Mouse (Mus musculus) stomach, embryonic 16.5 days (tissue): ENCODE measurements around the gene Wdtc1. TPM values are rescaled to one million over a fixed set of nuclear protein-coding genes. Genes with fewer than 3 reads are reported as not detected.

Source experiments
- ATAC-seq: fragments of 200-750 bp; cut with Nextera tagmentation; 2 replicates; pipeline ENCODE4 v1.8.0; 2017; ENCODE audit warnings: moderate number of reproducible peaks, moderate TSS enrichment; ENCODE audit not compliant: insufficient read depth, low FRiP score
- H3K27ac ChIP-seq: fragments of 300-500 bp; sonication (generic); 2 replicates; pipeline ENCODE4 v1.5.1; 2014; ENCODE audit warnings: low read length
- H3K27me3 ChIP-seq: fragments of 300-500 bp; sonication (generic); 2 replicates; pipeline ENCODE4 v1.6.1; 2014; ENCODE audit warnings: low read length, control low read depth, mixed read lengths; ENCODE audit not compliant: control insufficient read depth, insufficient read depth
- H3K36me3 ChIP-seq: fragments of 300-500 bp; sonication (generic); 2 replicates; pipeline ENCODE4 v1.6.1; 2014; ENCODE audit warnings: low read length; ENCODE audit not compliant: control insufficient read depth, insufficient read depth
- H3K4me1 ChIP-seq: fragments of 300-500 bp; sonication (generic); 2 replicates; pipeline ENCODE4 v1.6.1; 2014; ENCODE audit warnings: low read length, control low read depth, mixed read lengths; ENCODE audit not compliant: control insufficient read depth, insufficient read depth
- H3K4me2 ChIP-seq: fragments of 300-500 bp; sonication (generic); 2 replicates; pipeline ENCODE4 v1.6.1; 2014; ENCODE audit warnings: low read depth, low read length, mixed read lengths
- H3K4me3 ChIP-seq: fragments of 300-500 bp; sonication (generic); replicated peaks from 2 replicates; pipeline ENCODE4 v1.5.1; 2014; ENCODE audit warnings: mild to moderate bottlenecking, low read length
- H3K9ac ChIP-seq: fragments of 300-500 bp; sonication (generic); 2 replicates; pipeline ENCODE4 v1.6.1; 2014; ENCODE audit warnings: low read length
- H3K9me3 ChIP-seq: fragments of 300-500 bp; sonication (generic); replicated peaks from 2 replicates; pipeline ENCODE4 v1.6.1; 2016; ENCODE audit warnings: low read length, control low read depth; ENCODE audit not compliant: control insufficient read depth
- WGBS: fragments of 180-500 bp; shearing (Covaris S2); extraction: QIAGEN DNeasy Blood & Tissue Kit; methylation state at CpG from one replicate; pipeline ENCODE4 v1.1.7; 2014; 5-methylcytosine and 5-hydroxymethylcytosine counted together
- polyA plus RNA-seq: library from polyadenylated mRNA; unstranded; fragments of >200 nt; fragmentation: Nextera tagmentation; extraction: Ambion mirVana; gene quantifications from 2 replicates; pipeline ENCODE4 v1.2.1, GENCODE M21; 2015

Wdtc1 gene
- polyA plus RNA-seq, 1 experiment from 2014 or later, result 14.8 TPM

DNA sequence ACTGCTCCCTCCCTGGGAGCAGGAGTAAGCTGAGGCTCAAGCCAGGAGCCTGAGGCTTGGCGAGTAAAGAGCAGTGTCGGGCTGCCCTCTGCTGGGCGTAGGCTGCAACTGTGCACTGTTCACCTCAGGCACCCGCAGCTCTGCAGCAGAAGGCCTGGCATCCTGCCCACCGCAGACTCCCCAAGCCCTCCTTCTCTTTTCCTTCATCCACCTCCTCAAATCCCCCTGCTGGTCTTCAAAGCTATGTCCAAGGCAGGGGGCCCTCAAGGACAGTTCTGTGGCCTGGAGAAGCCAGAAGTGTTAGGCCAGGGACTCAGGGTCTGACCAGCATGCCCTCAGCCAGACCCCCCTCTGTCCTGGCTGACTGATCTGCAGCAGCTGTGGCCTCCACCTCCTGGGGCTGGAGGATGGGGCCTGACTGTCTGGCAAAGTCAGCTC, 55.5 kb downstream of the Wdtc1 start:
- Histone ChIP-seq H3K9ac (peak overlapping the region; percentile 19; the same call in 1 of the 2 replicates), H3K4me3 (no peak overlapping the region), H3K4me1 (peaks cover 27% of the 10 kb centered on the region), H3K36me3 (peaks cover 13% of the 10 kb centered on the region), H3K4me2 (no peak overlapping the region), H3K27me3 (no peaks in the 10 kb centered on the region), H3K9me3 (no peaks in the 10 kb centered on the region), H3K27ac (peak overlapping the region; percentile 8; the same call in 1 of the 2 replicates)
- WGBS, result 5% methylated on average over 5 of the region's 5 CpGs
- ATAC-seq, result peak; percentile 83

DNA sequence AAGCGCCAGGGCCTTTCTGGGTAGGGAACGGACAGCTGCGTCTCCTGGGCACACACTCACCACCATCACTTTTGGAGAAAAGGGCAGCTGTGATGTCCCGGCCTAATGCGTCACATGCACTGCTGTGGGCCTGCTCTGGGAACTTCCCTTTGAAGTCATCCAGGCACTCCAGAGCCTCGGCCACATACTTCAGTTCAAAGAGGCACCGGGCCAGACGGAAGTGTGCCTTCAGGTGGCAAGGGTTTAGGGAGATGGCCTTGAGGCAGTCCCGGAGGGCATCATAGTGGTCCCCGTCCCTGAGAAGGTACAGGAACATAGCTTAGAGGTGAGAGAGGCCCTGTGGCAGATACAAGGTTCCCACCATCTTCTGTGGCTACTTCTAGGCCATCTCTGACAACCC, 55.9 kb downstream of the Wdtc1 start:
- Histone ChIP-seq H3K36me3 (peaks cover 13% of the 10 kb centered on the region), H3K27ac (0 out of 2 replicates have a peak overlapping the region, but pooled peaks have one; percentile 8), H3K9ac (peak overlapping the region; percentile 19; the same call in 1 of the 2 replicates), H3K4me2 (no peak overlapping the region), H3K9me3 (no peaks in the 10 kb centered on the region), H3K4me3 (no peak overlapping the region), H3K27me3 (no peaks in the 10 kb centered on the region), H3K4me1 (peaks cover 28% of the 10 kb centered on the region)
- 68% methylated on average over 10 of the region's 10 CpGs for WGBS
- ATAC-seq, result no peak

DNA sequence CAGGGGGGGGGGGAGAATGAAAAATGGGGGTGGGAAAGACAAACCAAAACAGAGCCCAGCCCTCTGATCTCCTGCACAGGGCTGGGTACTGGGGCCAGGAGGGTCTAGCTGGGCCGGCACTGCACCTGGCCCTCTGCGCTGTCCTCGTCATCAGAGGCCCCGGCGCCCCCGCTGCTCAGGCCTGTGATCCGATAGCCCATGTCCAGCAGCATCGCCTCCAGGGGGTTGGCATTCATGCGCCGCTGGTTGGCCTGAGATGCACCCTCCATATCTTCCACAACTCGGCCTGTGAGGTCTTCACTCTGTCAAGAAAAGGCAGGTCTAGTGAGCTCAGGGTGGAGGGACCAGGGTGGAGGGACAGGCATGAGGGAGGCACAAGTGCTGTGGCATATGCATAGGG, 59.2 kb downstream of the Wdtc1 start:
- Histone ChIP-seq H3K36me3 (peaks cover 4% of the 10 kb centered on the region; the same call in 1 of the 2 replicates), H3K9ac (no peak overlapping the region), H3K4me3 (no peak overlapping the region), H3K27me3 (no peaks in the 10 kb centered on the region), H3K4me1 (peaks cover 23% of the 10 kb centered on the region), H3K27ac (no peak overlapping the region), H3K9me3 (no peaks in the 10 kb centered on the region), H3K4me2 (no peak overlapping the region)
- ATAC-seq, result no peak
- WGBS, result 64% methylated on average over 11 of the region's 11 CpGs

DNA sequence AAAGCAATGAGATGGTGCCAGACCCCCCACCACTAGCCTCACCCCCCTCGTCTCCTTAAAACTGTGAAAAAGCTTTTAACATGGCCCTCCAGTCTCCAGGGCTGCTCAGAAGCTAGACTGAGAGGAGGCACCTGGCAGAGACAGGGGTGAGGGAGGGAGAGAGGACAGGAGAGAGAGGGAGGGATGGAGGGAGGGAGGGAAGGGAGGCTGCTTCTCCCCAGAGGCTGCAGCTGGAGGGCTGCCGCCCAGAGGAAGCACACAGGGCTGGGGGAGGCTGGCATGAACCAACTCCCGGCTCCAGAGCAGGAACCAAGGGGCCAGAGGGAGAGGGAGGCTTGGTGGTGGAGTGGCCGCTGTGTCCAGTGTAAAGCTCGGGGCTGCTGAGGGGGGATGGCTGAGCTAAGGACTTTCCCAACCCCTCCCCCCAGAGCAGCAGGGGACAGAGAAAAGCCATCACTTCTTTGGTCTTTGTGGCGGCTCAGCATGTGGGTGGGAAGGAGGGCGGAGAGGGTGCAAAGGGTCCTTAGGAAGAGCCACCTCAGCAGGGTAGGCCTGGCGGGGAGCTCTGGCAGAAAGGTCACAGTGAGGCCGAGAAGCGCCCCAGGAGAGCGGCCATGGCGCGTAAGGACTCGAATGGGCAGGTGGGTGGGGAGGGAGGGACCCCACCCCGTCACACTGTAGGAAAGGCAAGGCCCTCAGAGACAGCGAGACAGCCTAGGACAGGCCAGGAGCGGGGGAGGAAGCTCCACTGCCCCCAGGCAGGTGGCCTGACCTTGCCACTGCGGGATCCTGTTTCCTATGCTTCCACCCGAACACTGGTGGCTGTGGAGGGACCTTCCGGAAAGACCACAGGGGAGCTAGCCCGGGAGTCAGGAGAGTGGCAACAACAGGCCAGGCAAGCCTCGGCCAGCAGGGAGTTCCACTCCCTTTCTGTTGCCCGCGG, 60.1 kb downstream of the Wdtc1 start:
- Histone ChIP-seq H3K9ac (peak overlapping the region; percentile 42; the same call in 1 of the 2 replicates), H3K4me1 (peaks cover 17% of the 10 kb centered on the region), H3K27ac (no peak overlapping the region; the same call in 1 of the 2 replicates)

DNA sequence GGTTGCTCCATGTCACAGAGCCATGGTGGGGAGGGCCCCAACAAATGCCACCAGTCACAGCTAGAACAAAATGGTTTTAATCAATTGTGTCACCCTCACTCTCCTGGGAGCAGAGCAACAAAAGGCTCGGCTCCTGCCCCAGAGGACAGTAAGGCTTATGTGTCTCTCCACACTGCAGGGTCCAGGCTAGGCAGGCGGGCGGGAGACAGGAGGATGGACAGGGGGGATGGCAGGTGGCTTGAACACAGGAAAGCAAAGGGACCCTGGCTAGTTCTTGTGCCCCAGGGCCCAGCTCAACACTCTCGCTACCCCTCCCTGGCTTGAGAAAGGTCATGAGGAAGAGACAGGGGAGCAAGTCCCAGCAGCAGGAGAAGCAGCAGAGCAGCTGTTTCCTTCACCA, 60.9 kb downstream of the Wdtc1 start:
- H3K9ac ChIP-seq, result no peak overlapping the region
- no peak for ATAC-seq
- H3K36me3 ChIP-seq, result peaks cover 4% of the 10 kb centered on the region; the same call in 1 of the 2 replicates
- H3K4me1 ChIP-seq, result peaks cover 11% of the 10 kb centered on the region
- WGBS, result 83% methylated on average over 4 of the region's 4 CpGs
- H3K27me3 ChIP-seq, result no peaks in the 10 kb centered on the region
- no peaks in the 10 kb centered on the region for H3K9me3 ChIP-seq
- no peak overlapping the region for H3K4me3 ChIP-seq
- no peak overlapping the region for H3K27ac ChIP-seq
- no peak overlapping the region for H3K4me2 ChIP-seq

More for the DNA sequence above, 60.1 kb downstream of the Wdtc1 start:
- H3K4me3 ChIP-seq, result no peak overlapping the region
- H3K4me2 ChIP-seq, result no peak overlapping the region
- peaks cover 4% of the 10 kb centered on the region; the same call in 1 of the 2 replicates for H3K36me3 ChIP-seq
- no peaks in the 10 kb centered on the region for H3K9me3 ChIP-seq
- peak; percentile 68 for ATAC-seq
- 38% methylated on average over 24 of the region's 24 CpGs for WGBS
- H3K27me3 ChIP-seq, result no peaks in the 10 kb centered on the region

DNA sequence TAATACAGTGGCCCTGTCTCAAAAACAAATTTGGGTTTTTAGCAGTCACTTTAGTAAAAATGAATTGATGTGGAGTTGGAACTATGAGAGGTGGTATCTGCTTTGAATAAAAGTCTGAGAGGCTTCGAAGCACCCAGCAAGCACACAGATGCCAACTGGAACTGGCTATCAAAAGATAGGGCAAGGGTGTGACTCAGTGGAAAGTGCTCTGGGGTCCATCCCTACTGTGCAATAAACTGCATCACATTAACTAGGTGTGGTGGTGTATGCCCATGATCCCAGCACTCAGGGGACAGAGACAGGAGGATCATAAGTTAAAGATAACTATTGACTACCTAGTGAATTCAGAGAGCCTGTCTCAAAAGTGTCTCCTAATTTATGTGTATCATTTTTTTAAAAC, 62.0 kb downstream of the Wdtc1 start:
- H3K4me1 ChIP-seq, result peaks cover 11% of the 10 kb centered on the region
- no peak overlapping the region for H3K9ac ChIP-seq
- H3K27ac ChIP-seq, result no peak overlapping the region
- no peak overlapping the region for H3K4me2 ChIP-seq
- H3K9me3 ChIP-seq, result no peaks in the 10 kb centered on the region
- H3K4me3 ChIP-seq, result no peak overlapping the region
- H3K36me3 ChIP-seq, result peaks cover 3% of the 10 kb centered on the region; the same call in 1 of the 2 replicates
- WGBS, result 90% methylated on average over 1 of the region's 1 CpGs
- ATAC-seq, result no peak
- H3K27me3 ChIP-seq, result no peaks in the 10 kb centered on the region

DNA sequence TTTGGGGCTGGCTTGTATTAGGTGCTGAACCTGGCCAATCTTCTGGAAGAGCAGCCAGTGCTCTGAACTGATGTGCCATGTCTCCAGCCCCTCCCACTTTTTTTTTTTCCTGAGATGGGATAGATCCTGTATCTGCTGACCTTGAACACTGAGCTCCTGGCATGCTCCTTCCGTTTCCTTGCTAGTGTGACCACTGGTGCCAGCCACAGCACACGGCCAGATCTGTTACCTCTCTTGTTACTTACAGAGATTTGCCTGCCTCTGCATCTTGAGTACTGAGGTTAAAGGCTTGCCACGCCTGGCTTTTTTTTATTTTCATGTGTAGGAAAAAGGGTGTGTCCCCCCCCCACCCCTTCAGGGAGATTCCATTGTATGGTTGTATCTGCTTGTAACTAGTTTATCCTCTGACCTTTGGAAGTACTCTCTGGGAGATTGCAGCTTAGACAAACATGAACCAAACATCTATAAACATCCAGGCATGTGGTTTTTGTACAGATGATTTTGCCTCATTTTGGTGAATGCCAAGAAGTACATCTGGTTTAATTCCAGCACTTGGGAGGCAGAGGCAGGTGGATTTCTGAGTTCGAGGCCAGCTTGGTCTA, 66.7 kb downstream of the Wdtc1 start:
- H3K4me3 ChIP-seq, result no peak overlapping the region
- ATAC-seq, result no peak
- H3K27me3 ChIP-seq, result no peaks in the 10 kb centered on the region
- WGBS, result 82% methylated on average over 4 of the region's 4 CpGs
- no peak overlapping the region for H3K27ac ChIP-seq
- no peak overlapping the region for H3K4me2 ChIP-seq
- H3K4me1 ChIP-seq, result peaks cover 13% of the 10 kb centered on the region
- no peaks in the 10 kb centered on the region for H3K36me3 ChIP-seq
- H3K9me3 ChIP-seq, result no peaks in the 10 kb centered on the region
- H3K9ac ChIP-seq, result no peak overlapping the region

DNA sequence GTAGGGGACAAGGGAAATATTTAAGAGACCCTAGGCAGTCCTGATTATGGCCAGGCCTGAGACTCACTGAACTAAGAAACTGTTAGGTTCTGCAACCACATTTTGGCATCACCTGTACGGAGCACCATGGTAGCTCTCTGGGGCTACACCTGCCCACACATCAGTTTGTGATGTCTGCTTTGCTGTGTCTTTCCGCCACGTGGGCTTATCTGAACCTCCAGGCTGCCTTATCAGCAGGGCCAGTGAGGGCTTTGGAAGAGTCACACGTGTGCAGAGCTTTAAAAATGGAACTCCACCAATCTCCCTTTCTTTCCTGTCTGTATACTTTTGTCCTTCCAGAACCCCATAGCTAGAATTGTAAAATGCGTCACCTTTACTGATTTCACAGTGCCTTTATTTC, 67.3 kb downstream of the Wdtc1 start:
- H3K4me2 ChIP-seq, result no peak overlapping the region
- 61% methylated on average over 5 of the region's 5 CpGs for WGBS
- no peaks in the 10 kb centered on the region for H3K9me3 ChIP-seq
- no peak overlapping the region for H3K9ac ChIP-seq
- no peak overlapping the region for H3K27ac ChIP-seq
- H3K27me3 ChIP-seq, result no peaks in the 10 kb centered on the region
- no peak; the same call in 1 of the 2 replicates for ATAC-seq
- H3K36me3 ChIP-seq, result no peaks in the 10 kb centered on the region
- no peak overlapping the region for H3K4me3 ChIP-seq
- H3K4me1 ChIP-seq, result peaks cover 14% of the 10 kb centered on the region

DNA sequence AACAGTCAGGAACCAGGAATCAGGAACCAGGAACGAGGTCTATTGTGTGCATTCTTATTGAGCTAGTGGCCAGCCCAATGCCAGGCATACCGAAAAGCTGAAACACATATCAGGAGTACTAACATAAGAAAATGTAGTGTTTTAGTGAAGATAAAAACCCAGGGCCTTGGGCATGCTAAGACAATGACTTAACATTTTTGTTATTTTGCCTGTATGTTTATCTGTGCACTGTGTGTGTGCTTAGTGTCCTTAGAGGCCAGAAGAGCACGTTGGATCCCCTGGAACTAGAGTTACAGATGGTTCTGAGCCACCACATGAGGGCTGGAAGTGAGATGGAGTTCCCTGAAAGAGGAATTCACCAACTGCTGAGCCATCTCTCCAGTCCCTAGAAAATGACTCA, 68.0 kb downstream of the Wdtc1 start:
- no peak overlapping the region for H3K9ac ChIP-seq
- H3K4me3 ChIP-seq, result no peak overlapping the region
- ATAC-seq, result no peak
- no peaks in the 10 kb centered on the region for H3K36me3 ChIP-seq
- no peak overlapping the region for H3K27ac ChIP-seq
- no peaks in the 10 kb centered on the region for H3K27me3 ChIP-seq
- 82% methylated on average over 3 of the region's 3 CpGs for WGBS
- H3K4me2 ChIP-seq, result no peak overlapping the region
- no peaks in the 10 kb centered on the region for H3K9me3 ChIP-seq
- H3K4me1 ChIP-seq, result peaks cover 14% of the 10 kb centered on the region
